Mouse (Mus musculus) left cerebral cortex, adult 18-20 months (tissue): ENCODE results near the gene Btg1. TPM values are rescaled to one million over a fixed set of nuclear protein-coding genes. Genes with fewer than 3 reads are reported as not detected.

ENCODE experiments used
- DNase-seq, 2 experiments: peaks; one replicate each; pipeline ENCODE4 v3.0.0; 2021 to 2022; ENCODE audit warnings: low spot score in 2 of 2, mixed read lengths in 1 of 2
- total RNA-seq, 2 experiments: library from RNA; stranded (reverse); gene quantifications; 2 replicates each; pipeline ENCODE4 v1.2.3; 2021

Btg1 gene
- total RNA-seq, 2 experiments from 2014 or later, result 33.7 to 37.3 TPM

- DNase-seq, result no peak
These were observed 43.6 kb downstream of the Btg1 start for GRCm38 (mm10) chr10:96660280-96660985.

DNA sequence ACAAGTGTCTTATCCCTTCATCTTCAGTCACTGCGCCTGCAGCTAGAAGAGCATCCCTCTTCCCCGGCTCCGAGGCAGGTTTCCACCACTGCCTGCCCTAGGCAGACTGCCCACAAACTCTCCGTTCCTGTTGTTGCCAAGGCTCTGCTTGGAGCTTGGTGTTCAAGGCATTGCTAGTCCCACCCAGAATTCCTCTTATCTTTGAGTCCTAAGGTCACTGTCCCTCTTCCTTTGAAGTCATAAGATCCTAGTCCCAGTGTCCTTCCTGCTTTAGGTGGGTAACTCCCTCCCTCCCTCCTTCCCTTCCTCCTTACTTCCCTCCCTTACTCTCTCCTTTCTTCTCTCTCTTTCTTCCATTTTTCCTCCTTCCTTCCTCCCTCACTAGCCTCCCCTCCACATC is 46.2 kb downstream of the Btg1 start:
- DNase-seq, result no peak

DNA sequence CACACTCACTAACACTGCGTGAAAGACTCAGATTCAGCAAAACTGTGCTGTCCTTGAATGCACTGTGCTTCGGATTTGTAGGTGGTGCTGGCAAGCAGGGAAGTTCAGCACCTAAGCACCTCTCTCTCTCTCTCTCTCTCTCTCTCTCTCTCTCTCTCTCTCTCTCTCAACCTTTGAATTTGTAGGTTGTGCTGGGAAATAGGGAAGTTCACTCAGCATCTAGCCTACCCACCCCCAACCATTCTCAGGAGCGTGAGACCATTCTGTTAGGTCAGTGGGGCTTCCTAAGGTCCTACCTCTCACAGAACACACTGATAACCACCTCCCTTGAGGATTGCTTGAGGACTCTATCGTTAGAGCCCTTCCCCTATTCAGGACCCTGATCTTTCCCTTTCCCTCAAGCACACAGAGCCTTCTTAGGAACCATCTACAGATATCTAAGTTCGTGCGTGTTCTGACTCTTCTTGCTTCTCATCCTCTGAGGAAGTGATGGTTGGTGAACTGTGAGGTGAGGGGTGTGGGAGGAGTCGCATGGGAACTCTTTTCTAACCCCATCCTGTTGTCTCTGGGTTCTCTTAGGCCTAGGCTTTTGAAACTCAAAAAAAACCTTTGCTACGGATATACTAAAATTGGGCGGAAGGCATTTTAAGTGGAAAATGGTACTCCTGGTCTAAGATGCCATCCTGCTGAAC is 47.1 kb downstream of the Btg1 start:
- DNase-seq, result no peak
